Mouse (Mus musculus): ENCODE data around the gene Tbc1d22a. TPM values are rescaled to one million over a fixed set of nuclear protein-coding genes. Genes with fewer than 3 reads are reported as not detected.

Tbc1d22a gene
- total RNA-seq, 2 experiments from 2014 or later = 31.8 to 33.4 TPM

DNA sequence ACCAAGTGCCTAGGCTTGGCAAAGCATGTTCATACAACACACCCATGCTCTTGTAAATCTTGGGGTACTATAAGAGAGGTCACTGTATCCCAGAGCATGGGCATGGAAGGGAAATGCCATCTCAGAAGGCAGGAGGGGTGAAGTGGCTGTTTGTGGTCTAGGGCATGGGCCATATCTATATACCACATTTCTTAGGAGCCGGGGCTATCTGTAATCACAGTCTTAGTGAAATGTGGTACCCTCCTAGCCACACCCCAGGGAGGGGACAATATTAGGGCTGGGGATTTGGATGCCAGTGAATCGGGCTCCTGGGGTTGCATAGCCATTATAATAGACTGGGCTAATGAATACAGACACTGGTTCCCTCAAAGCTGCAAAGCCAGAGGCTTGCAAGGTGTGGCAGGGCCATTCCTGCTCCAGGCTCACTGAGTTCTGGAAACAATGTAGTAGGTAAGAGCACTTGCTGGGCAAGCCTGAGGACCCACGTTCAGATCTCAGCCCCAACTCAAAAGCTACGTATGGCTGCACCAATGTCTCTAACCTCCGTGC, 197.3 kb downstream of the Tbc1d22a start:
- intact Hi-C loops (cut with DNase I) = no loop called here

DNA sequence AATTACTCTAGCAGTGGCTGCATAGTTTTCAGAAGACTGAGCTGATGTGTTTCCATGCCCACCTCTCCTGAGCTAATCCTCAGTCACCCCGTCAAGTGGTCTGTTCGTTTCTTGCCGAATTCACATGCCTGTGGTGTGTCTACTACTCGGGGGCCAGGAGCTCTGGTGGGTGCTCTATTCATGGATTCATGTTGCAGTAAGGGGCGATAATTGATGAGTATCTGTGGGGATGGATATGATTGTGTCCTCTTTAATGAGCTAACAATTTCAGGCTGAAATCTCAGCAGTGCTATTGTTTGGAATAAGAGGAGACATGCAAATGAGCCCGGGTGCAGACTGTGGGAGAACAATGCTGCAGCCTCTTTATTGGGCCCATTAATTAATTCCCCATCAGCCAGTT, 201.7 kb downstream of the Tbc1d22a start:
- DNase-seq (ENCODE audit: low spot score in 2 of 2) = no peak
- intact Hi-C loops (cut with DNase I) = no loop called here

More for the DNA sequence above, 197.3 kb downstream of the Tbc1d22a start:
- no peak for DNase-seq (ENCODE audit: low spot score in 2 of 2)

DNA sequence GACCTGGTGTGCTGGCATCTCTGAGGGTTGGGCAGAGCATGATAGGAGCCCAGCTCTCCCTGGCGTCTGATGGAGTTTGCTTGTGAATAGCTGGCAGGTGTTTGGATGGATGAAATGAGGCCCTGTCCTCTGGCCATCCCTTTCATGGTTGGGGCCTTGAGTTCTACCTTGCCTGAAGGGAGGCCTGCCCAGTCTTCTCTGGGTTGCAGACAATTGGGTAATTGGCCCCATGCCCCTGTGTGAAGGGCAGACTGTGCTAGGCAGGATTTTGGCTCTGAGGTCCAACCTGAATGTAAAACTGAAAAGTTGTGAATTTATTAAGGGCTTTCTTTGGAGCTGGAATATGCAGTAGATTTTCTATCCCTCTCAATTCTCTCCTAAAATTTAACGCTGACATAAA, 204.2 kb downstream of the Tbc1d22a start:
- intact Hi-C loops (cut with DNase I) = no loop called here
- no peak for DNase-seq (ENCODE audit: low spot score in 2 of 2)

DNA sequence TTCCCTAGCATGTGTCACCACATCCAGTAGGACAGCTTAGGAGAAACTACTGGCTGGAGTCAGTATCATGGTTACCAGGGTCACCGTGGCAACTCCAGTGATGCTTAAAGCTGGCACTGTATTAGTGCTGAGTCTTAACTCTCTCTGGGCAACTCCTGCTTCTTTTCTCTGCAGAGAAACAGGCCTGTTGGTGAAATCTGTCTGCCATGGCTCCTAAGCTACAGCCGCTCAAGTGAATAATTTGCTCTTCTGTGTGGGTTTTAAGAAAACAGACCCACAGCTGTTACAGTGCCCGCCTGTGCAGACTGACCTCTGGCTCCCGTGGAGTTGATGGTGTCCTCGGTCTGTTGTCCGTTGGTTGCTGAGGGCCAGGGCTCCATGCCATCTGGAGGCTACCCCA, 205.4 kb downstream of the Tbc1d22a start:
- intact Hi-C loops (cut with DNase I) = no loop called here
- DNase-seq (ENCODE audit: low spot score in 2 of 2) = no peak

DNA sequence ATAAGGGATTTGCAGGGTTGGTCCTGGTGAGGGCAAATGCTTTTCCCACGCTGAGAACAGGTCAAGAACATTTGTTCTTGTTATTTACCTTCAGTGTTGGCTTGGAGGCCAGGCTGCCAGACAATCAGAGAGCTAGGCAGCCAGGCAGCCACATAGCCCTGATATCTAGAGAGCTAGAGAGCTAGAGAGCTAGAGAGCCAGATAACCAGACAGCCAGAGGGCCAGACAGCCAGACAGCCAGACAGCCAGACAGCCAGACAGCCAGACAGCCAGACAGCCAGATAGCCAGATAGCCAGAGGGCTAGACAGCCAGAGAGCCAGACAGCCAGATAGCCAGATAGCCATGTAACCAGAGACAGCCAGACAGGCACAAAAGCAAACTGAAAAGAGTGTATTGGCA, 208.6 kb downstream of the Tbc1d22a start:
- intact Hi-C loops (cut with DNase I) = no loop called here
- no peak for DNase-seq (ENCODE audit: low spot score in 2 of 2)

DNA sequence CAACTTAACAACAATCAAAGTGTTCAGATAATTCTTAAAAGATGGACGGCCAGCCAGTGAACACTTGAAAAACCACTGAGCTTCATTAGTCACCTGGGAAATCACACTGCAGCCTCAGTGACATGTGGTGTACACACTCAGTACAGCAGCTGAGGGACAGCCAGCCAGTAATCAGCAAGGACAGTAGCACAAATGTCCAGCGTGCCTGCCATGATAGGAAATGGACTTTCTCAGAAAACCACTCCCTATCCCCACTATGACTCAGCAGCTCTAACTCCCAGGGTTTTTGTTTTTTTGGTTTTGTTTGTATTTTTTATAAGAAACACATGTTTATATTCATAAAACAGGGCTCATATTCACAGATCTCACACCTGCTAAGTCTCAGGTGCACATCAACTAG, 209.6 kb downstream of the Tbc1d22a start:
- intact Hi-C loops (cut with DNase I) = no loop called here
- no peak for DNase-seq (ENCODE audit: low spot score in 2 of 2)

DNA sequence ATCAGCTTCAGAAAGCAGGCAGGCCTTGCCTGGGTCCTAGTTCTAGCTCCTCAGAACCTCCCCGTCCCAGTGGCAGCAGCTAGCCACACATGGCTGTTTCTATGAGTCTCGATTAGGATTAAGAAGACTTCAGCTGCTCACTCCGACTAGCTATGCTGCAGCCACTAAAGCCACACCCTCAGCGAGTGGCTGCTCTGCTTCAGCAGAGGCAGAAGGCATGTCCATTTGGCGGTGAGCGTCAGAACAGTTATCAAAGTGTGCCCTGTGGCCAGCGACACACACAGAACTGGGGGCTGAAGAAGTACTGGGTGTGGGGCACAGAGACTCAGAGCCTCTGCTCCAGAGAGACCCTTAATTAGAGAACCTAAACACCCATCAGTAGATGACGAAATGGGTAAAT, 210.7 kb downstream of the Tbc1d22a start:
- intact Hi-C loops (cut with DNase I) = no loop called here
- no peak for DNase-seq (ENCODE audit: low spot score in 2 of 2)

DNA sequence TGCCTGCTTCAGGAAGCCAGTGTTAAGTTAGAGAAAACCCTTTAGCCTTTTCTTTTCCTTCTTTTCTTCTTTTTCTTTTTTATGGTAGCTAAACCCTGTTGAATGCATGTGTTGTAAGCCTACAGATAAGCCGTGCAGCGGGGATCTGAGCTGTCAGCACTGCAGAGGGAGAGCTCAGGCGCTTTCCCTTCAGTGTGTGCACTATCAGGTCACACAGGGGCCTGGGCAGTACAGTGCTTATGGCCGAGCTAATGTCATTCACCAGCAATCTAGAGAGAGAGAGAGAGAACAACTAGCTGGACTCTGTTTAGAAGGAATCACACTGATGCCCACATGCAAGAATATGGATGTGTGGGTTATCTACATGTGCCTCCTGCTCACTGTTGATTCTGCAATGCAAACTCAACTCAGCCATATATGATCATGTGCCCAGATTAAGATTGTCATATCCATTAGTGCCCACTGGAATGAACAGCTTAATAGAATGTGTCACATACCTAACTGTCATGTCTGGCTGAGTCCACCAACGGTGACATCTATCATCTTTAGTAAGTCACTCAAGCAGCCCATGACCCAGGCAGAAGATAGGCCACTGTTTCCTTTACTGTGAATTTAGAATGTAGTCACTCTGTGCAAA, 212.2 kb downstream of the Tbc1d22a start:
- intact Hi-C loops (cut with DNase I) = no loop called here
- no peak for DNase-seq (ENCODE audit: low spot score in 2 of 2)

DNA sequence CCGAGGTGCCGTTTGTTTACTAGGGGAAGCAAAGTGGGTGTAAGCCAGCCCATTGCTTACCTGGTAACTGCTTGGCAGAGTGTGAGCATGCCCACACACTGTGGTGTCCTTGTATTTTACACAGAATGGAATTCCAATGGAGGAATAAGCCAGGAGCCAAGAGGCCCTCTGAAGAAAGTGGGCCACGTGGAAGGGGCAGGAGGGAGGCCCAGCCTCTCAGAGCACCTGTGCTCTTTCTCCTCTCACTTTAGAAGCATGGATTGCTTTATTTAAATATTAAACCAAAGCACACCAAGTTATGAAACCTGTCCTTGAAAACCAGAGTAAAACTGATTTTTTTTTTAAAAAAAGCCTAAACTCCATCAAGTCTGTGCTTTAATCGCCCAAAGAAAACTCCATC, 213.2 kb downstream of the Tbc1d22a start:
- intact Hi-C loops (cut with DNase I) = no loop called here
- DNase-seq (ENCODE audit: low spot score in 2 of 2) = no peak

DNA sequence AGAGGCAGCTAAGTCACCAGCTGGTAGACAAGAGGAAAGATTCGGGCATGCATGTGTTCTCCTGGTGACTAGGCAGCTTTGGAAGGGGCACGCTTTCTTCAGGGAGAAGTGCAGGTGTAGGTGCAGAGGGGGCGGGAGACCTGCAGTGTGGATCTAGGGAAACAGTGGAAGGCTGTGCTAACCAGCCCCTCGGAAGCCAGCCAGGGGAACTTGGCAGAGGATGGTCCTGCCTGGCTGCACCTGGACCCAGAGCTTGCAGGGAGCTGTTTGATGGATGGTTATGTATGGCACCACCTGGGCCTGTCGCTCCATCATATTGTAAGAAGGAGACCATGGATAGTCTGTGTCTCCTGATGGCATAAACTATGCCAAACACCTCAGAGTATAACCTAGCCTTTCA, 214.2 kb downstream of the Tbc1d22a start:
- no peak for DNase-seq (ENCODE audit: low spot score in 2 of 2)
- intact Hi-C loops (cut with DNase I) = no loop called here

DNA sequence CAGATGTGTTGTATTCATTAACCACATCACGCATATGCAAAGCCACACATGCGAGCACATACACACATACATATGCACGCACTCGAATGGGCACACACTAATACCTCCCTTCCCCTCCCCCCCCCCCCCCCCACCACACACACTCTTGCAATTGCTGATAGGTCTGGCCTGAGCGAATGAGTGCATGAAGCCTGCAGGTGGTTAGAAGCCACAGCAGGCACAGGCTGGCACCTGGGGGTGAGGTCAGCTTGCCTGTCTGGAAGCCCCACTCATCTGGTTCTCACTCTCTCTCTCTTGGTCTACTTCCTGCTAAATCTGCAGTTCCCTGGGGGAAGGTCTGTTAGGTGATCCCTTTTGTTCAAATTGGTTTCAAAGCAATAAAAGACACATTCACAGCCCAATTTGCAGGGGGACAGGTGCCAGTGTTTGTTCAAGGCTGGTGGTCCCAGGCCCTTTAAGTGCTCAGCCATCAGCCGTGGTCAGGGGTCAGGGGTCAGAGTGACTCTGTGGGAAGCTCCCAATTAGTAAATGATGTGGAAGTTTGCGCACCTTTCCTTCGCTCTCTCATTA, 215.6 kb downstream of the Tbc1d22a start:
- no peak for DNase-seq (ENCODE audit: low spot score in 2 of 2)
- intact Hi-C loops (cut with DNase I) = no loop called here

DNA sequence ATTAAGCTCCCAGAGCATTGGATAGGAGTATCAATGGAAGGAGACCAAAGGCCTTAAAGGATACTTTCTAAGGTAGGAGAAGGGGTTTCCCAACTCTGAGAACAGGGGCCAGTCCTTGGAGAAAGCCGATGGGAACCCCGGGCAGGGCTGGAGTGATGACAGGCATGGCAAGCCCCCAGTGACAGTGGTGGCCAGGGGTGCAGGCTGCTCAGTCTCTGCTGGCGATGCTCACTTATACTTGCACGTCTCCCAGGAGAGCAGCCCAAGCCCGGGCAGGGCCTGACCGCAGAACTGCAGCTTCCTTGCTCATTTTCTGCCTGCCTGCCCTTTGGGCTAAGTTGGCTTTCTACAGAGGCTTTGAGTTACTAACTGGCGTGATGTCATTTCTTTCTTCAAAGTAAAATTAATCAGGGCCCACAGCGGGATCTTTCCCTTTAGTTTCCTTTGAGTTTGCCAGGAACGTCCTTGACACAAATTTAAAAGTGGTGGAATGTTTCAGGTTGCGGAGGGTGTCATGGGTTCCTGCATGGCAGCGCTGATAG, 217.4 kb downstream of the Tbc1d22a start:
- intact Hi-C loops (cut with DNase I) = no loop called here
- DNase-seq (ENCODE audit: low spot score in 2 of 2) = no peak

DNA sequence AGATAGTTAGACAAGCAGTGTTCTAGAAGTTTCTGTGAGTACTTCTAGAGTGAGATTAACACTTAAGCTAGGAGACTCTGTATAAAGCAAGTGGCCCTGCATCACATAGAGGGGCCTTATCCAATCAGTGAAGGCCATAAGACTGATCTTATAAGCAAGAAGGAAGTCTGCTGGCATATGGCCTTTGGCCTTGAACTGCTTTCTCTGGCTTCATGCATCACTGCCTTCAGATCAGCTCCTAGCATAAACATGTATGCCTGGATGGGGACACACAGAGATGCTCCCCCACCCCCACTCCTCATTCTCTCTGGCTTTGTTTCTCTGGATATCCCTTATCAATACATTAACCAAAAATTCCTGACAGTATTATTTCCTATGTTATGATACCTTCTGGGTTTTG, 218.5 kb downstream of the Tbc1d22a start:
- intact Hi-C loops (cut with DNase I) = no loop called here

DNA sequence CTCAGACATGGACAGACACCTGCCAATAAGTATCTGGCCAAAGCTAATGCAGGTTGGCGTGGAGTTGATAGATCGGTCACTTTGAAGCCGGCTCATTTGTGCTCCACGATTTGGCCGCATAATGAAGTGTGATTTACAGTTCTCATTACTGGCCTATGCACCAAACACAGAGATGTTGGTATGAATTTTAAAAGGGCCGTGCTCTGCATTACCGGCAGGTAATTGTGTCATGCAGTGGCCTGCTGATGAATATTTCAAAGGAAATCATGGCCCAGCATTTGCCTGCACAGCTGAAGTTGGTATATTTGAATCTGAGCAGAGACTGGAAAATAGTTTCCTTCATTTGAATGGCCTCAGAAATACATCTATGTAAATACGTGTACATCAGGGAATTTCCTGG, 219.1 kb downstream of the Tbc1d22a start:
- intact Hi-C loops (cut with DNase I) = no loop called here
- no peak for DNase-seq (ENCODE audit: low spot score in 2 of 2)

More for the DNA sequence above, 218.5 kb downstream of the Tbc1d22a start:
- no peak for DNase-seq (ENCODE audit: low spot score in 2 of 2)

DNA sequence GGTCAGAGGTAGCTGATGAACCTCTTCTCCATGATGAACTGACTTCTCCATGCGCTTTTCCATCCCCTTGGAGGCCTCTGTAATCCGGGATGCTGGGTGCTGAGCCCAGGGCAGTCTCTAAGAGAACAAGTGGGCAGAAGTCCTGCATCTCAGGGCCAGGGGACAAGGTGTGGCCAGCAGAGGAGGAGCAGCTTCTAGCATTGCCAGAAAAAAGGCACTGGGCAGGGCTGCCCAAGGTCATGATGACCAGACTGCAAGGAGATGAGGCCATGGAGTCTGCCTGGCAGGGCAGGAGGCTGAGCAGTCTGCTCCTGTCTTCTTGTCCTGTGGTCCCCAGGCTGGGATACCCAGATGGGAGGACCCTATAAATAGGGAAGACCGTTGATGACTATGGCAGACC, 220.0 kb downstream of the Tbc1d22a start:
- DNase-seq (ENCODE audit: low spot score in 2 of 2) = no peak
- intact Hi-C loops (cut with DNase I) = no loop called here

DNA sequence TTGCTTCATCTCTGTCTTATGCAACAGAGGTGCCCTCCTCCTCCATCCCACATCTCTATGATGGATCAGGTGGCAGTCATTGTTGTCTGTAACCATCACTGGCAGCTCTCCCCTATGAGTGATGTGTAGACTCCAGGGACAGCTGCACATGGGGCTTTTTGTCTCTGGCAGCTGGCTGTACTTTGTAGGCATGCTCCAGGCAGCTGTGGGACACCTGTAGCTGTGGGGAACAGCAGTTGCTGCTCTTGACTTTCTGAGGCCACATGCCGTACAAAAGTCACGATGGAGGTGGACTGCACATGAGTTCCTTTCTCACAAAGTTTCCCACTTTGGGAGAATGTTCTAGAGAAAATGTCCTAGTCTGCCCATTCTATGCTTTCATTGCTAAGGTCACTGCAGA, 223.1 kb downstream of the Tbc1d22a start:
- intact Hi-C loops (cut with DNase I) = no loop called here
- DNase-seq (ENCODE audit: low spot score in 2 of 2) = no peak

DNA sequence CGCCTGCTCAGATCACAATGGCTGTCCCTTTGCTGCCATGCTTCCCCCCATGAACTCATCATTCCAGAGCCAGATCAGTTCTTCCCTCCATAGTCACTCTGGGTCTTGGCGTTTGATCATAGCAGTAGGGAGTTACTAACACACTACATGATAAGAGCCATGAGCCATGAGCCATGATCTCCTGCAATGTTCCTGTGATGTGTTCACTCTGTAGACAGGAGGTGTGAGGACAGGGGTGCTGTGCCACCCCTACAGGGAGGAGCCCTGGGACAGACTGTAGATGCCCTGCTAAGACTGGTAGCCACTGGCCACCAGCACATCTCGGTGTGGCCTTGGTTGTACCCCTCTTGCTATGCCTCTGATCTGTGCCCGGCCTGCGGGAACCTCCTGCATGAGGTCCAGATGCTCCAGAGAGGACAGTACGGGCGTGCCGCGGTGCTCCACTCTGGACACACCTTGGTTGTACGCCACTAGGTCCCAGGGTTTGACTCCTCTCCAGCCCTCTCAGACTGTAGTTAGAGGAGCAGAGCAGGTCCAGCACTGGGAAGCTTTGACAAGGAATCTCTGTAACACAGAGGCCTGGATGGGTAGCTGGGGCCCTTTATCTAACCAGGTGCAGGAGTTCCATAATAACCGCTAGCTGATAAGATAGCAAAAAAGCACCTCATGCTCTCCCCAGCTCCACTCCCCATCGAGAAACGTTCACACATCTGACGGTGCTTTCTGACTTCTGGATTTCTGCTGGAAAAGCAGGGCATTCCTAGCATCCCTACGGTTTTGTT, 224.9 kb downstream of the Tbc1d22a start:
- intact Hi-C loops (cut with DNase I) = no loop called here
- DNase-seq (ENCODE audit: low spot score in 2 of 2) = no peak

DNA sequence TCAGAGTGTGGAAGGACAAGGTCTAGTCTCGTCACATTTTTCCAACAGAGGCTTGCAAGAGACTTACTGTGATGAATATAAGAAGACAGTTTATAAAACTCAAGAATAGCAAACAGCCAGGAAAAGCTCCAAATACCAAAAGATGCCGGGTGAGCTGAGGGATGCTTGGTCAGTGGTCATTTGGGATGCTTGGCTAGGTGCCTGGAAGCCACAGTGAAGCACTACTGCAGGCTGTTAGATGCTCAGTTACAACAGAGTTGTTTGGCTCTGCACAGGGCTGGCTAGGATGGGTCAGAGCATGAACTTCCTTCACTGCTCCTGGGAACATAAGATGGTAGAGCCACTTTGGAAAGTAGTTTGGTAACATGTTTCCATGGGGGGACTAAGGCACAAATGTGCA, 230.0 kb downstream of the Tbc1d22a start:
- intact Hi-C loops (cut with DNase I) = no loop called here
- DNase-seq (ENCODE audit: low spot score in 2 of 2) = no peak

DNA sequence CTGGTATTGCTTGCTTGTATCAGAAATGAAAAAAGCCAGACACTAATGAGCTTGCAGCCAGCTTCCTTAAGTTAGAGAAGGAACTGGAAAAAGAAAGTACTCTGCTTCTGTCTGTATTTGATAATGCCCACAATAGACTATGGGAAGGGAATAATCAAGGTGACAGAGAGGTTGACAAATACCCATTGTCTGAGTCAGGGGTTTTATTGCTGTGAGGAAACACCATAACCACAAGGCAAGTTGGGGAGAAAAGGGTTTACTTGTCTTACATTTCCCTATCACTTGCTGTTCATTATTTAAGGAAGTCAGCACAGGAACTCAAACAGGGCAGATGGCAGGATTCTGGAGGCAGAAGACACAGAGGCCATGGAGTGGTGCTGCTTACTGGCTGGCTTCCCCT, 231.8 kb downstream of the Tbc1d22a start:
- intact Hi-C loops (cut with DNase I) = no loop called here
- DNase-seq (ENCODE audit: low spot score in 2 of 2) = no peak

DNA sequence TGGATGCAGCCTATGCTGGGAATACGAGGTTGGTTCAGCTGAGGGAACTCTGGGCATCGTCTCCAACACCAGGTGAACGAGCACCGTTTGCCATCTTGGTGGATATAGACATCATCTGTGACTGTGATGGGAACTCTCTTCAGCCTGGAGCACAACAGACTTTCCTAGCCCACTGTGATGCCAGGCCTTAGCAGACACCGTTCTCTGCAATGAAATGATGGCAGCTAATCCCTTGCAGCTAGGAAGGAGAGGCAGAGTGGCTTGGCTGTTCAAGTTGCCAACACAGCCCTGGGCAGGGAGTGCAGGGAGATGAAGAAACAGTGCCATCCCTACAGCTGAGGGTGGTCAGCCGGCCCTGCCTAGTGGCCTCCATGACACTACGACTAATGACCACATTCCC, 233.0 kb downstream of the Tbc1d22a start:
- no peak for DNase-seq (ENCODE audit: low spot score in 2 of 2)
- intact Hi-C loops (cut with DNase I) = no loop called here

DNA sequence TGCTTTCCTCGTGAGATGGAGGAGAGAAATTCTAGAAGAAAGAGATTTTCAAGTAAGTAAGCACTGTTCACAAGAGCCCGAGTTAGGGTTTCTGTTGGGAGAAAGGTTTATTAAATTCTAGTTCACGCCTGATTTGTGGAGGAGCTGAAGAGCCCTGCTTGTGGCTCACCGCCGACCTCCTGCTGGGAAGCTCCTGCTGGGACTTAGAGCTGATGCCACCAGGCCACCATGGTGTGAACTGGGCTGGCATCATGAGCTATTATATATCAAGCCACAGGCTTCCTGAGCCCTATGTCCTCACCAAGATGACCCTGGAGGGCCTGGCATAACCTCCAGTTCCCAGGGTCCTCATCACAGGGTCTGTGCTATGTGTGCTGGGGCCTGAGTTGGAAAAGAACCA, 235.0 kb downstream of the Tbc1d22a start:
- intact Hi-C loops (cut with DNase I) = no loop called here

More for the DNA sequence above, 235.0 kb downstream of the Tbc1d22a start:
- no peak for DNase-seq (ENCODE audit: low spot score in 2 of 2)
